Mouse (Mus musculus): ENCODE data around the gene Apbb1ip.

Apbb1ip gene

DNA sequence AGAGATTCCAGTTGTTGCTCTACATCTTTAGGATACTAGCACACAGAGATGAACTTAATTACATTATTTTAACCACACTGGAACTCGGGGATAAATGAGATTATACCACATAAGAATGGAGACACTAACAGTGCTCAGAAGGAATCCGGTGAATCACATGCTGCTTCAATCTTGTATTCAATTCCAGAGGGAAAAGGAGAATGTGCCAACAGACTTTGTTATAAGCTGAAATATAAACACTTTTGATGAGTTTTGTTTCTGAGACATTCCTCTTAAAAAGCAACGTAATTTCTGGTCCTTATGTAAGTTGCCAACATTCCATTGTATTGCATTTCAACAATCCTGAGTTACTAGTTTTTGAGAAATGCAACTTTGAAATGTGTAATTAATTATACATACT lies 1.8 kb downstream of the Apbb1ip start:
- DNase-seq (ENCODE audit: low read depth) = no peak

DNA sequence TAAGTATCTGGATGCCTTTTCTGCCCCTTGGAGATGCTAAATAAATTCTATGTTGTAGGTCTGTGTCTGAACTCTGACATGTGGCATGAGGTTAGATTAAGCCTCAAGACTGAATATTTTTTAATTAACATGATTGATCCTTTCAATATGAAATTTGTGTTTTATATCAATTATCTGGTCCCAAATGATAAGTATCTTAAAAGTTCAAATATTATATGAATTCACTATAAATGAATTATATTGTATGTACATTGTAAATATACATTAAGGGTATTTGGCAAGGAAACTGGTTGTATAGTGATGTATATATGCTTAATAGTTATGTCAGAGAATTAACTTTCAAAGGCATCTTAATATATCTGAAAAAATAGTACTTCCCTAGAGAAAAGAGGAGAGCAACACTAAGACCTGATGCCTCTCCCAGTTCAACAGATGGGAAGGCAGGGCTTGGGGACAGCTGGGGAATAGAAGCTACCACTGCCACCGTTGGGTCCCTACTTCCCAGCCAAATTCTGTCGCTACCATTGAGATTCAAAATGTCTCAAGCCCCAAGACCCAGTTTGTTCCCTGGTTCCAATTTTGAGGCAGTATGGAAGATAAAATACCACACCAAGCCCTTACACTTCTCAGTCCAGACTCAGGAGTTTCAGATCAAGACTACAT lies 2.8 kb downstream of the Apbb1ip start:
- DNase-seq (ENCODE audit: low read depth) = no peak

DNA sequence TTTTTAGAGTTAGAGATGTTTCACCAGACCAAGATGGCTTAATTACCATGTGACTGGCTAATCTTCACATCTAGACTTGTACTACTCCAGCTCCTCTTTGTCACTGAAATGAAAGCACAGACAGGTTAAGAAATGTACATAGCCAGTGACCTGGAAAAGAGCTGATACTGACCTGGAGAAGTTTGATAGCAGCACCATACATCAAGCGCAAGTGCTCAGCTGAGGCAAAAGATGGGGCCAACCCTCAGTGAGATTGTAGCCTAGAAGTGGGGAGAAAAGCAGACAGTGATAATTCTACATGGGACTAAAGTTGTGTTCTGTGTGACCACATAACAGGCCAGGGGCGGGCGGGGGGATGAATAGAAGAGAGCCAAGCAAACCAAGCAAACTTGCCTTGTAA lies 3.9 kb downstream of the Apbb1ip start:
- DNase-seq (ENCODE audit: low read depth) = peak; percentile 33

DNA sequence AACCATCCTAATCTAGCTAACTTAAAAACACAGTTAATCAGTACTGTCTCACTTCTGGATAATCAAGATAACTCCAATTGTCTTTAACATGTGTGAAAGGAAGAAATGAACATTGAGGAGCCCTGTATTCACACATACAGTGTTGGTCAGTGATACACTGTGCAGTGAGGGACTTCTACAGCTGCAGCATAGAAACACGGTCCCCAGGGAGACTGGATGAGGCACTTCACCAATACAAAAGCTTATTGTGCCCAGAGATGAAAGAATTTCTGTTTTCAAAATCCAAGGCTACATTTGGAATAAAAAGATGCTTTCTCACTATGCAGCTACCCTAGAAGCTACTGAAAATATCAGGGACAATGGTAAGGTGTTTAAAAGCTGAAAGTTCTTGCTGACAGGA lies 7.0 kb downstream of the Apbb1ip start:
- DNase-seq (ENCODE audit: low read depth) = no peak

DNA sequence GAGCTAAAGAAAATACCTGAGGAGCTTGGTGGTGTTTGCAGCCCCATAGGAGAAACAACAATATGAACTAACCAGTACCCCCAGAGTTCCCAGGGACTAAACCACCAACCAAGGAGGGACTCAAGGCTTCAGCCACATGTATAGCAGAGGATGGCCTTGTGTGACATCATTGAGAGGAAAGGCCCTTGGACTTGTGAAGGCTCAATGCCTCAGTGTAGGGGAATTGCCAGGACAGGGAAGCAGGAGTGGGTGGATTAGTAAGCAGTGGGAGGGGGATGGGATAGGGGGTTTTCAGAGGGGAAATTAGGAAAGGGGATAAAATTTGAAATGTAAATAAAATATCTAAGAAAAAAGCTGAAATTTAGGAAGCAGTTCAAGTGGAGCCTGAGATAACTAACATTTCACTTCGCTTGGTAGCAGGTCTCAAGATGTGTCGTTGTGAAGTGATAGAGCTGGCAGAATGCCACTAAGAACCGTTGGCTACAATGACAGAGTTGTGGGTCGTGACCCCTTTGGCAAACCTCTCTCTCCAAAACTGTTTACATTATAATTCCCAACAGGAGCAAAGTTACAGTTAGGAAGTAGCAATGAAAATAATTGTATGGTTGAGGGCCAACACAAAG lies 7.6 kb downstream of the Apbb1ip start:
- no peak for DNase-seq (ENCODE audit: low read depth)

DNA sequence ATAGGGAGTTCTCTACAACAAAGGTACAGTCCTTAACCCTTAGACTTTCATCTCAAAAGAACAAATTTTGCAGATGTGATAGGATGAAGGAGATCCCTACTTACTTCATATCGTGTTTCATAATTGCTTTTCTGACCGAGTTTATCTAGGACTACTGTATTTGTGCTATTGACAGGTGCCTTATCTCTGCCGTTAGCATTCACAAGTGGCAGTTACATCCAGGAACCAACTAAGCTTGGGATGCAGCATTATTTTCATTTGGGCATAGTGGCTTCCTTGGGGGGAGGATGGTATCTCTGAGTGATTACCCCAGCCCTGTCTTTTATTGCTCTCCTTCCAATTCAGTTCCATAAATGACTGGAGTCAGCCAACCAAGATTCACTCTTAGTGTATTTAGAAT lies 8.2 kb downstream of the Apbb1ip start:
- DNase-seq (ENCODE audit: low read depth) = no peak

DNA sequence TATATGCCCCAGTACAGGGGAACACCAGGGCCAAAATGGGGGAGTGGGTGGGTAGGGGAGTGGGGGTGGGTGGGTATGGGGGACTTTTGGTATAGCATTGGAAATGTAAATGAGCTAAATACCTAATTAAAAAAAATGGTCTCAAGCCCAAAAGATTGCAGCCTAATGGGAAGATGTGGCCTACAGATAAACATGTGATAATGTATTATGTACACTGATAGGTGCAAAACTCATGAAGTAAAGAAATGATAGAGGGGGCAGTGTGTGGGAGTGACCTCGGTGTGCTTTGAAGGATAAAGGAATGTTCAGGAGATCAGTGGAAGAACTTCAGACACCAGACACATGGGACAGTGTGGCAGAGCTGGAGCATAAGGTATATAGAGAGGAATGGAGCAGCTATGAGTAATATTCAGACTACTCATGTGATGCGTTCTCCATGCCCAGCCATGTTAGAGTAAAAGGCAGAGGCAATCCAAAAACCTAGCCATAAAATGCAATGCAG lies 9.3 kb downstream of the Apbb1ip start:
- no peak for DNase-seq (ENCODE audit: low read depth)

DNA sequence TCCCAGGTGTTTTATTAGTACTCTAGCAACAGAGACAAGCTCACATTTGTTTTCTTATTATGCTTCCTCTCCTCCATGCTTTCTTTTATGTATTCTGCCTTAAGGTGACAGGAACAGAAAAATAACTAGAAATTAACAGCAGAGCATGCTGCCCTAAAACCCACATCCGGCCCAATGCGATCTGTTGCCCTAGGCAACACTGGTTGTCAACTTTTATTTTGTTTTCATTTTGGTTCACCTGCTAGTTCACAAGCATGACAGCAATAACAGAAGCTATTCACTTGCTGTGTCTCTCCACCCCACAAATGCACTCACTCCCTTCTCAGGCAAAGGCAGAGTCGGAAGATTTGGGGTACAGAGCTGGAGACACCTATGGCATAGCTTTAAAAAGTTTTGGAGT lies 10.3 kb downstream of the Apbb1ip start:
- DNase-seq (ENCODE audit: low read depth) = peak; percentile 44

DNA sequence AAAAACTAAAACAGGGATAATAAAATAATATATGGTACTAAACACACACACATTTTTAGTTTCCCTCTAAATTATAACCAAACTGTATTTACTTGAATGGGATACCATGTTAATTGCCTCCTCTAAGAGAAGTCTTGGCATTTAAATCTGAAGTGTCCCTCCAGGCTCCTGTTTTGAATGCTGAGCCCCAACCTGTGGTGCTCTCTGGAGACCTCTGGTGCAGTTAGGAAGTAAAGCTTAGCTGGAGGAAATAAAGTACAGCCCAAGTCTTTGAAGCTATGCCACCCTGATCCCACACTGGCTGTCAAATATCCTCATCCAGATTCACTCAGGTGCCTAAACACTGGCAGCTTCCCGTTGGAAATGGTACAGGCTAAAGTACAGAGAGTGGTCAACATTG lies 10.9 kb downstream of the Apbb1ip start:
- no peak for DNase-seq (ENCODE audit: low read depth)

DNA sequence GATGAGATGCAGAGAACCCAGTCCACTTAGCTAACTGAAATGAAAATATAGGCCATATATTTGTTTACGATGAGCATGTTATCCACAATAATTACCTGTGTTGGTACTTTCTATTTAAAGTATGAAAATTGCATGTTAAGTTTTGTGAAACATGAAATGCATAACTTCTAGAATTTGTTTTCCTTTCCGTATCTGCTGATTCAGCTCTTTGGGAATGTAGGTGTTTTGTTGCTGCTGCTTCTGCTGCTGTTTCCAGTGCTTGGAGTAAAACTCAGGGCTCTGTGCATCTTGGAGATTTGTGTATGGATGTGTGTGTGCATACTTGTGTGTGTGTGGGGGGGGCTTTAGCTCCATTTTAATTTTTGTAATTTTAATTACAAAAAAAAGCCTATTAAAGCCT lies 14.8 kb downstream of the Apbb1ip start:
- no peak for DNase-seq (ENCODE audit: low read depth)

DNA sequence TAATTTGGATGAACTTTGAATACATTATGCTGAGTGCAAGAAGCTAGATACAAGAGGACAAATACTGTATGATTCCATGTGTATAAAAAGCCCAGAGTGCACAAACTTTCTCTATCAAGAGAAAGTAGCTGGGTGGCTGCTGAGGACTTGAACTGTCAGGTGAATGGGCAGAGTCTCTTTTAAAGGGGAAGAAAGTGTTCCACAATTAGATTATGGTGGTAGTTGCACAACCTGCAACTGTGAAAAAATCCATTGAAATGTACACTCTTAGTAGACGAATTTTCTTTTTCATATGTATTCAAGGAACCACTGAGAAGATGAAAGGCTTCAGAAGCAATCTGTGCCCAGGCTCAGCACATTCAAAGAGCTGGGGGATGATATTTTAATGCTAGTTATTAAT lies 15.7 kb downstream of the Apbb1ip start:
- no peak for DNase-seq (ENCODE audit: low read depth)

DNA sequence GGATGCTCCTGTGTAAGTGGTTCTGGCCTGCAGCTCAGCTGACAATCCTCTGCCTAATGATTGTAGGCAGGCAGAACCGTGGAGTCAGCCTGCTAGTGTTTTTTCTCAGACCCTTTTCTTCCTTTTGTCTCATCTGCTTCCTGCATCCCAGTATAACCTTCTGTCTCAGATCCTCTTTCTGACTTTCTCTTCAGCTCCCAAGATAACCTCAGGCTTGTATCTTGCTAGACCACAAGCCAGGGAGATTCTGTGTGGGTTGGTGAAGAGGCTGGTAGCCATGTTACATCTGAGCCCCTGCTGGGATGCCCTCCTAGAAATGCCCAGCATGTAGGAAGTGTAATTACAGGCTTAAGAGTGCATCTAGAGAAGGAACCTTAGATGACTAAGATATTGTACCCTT lies 16.5 kb downstream of the Apbb1ip start:
- DNase-seq (ENCODE audit: low read depth) = peak; percentile 31

DNA sequence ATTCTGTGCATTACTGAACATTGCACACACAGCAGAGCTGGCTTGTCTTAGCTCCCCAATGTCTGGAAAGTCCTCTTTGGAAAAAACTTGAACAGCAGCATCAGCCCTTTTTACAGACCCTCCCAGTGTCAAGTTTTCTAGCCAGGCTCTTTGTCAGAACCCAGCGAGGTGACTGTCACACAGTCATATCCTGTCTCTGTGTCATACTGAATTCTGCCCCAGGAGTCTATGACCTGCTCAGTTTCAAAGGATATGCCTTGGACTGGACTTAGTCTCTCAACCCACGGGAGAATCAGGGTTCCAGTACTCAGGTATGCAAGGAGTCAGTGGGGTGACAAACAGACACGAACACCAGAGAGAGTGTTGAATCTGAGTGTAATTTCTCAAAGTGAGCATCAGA lies 21.2 kb downstream of the Apbb1ip start:
- DNase-seq (ENCODE audit: low read depth) = no peak

DNA sequence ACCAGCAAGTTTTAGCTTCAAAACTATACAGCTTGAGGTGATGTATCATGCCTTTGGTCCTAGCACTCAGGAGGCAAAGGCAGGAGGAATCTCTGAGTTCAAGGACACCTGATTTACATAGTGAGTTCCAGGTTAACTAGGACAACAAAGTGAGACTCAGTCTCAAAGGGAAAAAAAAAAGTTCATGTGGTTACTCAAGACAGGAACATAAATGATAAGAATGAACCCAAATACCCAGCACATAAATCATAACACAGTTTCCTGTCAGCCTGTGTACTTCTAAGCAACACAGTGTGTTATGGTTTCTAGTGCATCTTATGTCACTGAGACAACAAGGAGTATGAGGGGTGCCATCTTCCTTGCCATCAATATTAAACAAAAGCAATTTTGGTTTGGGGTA lies 22.6 kb downstream of the Apbb1ip start:
- no peak for DNase-seq (ENCODE audit: low read depth)

DNA sequence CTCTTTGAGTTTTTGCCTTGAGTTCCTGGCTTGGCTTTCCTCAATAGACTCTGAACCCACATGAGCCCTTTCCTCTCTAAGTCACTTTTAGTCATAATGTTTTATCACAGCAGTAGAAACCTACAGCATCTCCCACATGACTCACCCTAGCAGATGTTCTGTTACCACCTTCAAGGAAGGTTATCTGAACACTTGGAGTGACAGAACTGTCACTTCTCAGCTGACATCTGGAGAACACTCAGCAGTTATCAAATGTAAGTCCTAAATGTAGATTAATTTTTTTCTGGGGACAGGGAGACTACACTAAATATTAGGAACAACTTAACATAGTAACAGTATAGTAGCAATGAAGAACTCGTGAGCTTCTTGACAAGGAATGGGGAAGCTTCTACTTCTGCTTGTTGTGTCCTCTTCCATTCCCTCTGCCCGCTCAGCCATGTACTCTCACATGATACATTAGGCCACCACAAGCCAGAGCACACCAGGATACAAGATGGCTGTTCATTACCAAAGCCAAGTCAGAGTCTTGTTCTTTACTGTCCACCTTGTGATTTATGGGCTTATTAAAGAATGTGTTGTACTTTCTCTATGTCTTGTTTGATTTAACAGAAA lies 25.6 kb downstream of the Apbb1ip start:
- no peak for DNase-seq (ENCODE audit: low read depth)

DNA sequence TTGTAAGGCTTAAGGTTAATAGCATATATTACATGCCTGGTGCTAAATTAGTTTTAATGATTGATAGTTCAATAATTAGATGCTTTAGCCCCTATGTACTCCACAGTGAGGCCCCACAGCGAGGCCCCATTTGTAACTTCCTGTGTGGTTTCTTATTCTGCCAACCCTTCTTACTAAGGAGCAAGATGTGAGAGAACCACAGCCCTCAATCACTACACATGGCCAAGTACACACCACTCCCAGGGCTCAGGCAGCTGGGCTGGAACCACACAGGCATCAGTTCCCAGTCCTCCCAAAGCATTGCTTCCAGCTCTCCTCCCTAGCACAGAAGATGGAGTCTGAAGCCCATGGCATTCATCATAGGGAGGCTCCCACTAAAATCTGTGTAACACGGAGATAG lies 31.7 kb downstream of the Apbb1ip start:
- DNase-seq (ENCODE audit: low read depth) = peak; percentile 87

DNA sequence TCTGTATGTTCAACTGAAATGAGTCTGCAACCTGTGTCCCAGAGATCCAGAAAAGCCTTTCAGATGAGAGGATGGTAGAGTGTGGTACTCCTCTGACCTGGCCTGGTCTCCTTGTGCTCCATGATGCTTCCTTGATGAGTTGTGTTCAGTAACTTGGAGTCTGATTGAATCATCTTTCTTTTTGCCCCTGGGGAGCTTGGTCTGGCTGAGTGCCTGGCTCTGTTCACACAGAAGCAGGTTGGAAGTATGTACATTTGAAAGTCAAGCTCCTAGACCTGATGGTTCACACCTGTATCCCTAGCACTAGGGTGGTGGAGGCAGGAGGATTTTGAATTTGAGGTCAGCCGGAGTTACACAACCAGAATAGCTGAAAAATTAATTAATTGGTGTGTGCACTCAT lies 32.7 kb downstream of the Apbb1ip start:
- no peak for DNase-seq (ENCODE audit: low read depth)

DNA sequence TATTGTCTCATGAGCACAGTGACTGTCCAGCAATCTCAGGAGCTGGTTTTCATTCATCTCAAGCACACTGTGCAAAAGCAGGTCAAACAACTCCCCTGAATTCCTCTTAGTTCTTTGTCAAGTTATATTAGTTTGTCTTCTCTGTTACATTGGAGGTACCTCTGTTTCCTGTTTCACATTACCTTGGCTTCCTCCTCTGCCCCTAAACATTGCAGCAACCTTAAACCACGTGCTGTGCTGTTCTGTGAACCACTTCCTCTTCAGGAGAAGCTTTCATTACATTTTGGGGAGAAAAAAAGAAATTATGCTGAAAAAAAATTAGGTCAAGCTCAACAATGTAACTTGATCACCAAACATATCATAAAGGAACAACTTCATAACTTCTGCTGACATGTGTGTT lies 33.4 kb downstream of the Apbb1ip start:
- peak; percentile 88 for DNase-seq (ENCODE audit: low read depth)

DNA sequence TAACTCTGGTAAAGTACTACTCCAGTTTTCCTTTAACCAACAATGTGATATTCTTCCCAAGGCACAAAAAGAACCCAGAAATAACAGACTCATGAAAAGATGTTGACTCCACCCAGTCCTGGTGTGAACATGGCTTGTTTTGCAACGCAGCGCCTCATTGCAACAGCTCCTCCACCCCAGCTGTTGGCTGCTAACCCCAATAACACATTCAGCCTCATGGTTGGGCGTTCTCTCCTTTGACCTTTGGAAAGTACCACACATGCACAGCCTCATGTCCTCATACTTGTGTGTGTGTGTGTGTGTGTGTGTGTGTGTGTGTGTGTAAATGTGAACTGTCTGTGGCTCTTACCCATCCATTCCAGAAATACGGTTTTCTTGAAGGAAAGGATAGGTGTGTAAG lies 37.0 kb downstream of the Apbb1ip start:
- peak; percentile 77 for DNase-seq (ENCODE audit: low read depth)

DNA sequence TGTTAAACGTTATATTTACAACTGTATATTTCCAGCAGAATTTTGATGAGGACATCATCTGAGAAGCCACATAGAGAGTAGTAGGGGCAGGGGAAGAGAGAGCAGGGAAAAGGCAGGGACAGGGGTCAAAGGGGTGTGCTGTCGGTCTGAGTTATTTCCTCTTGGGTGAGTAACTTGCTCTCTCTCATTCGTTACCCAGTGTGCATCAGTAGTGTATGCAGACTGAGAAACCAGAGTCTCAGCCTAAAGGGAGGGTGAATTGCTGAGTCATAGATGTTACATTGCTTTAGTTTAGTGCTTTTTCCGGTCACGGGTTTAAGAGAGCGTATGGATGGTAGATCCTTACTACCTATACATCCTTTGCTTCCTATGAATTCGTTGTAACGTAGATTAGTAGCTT lies 37.6 kb downstream of the Apbb1ip start:
- peak; percentile 91 for DNase-seq (ENCODE audit: low read depth)

DNA sequence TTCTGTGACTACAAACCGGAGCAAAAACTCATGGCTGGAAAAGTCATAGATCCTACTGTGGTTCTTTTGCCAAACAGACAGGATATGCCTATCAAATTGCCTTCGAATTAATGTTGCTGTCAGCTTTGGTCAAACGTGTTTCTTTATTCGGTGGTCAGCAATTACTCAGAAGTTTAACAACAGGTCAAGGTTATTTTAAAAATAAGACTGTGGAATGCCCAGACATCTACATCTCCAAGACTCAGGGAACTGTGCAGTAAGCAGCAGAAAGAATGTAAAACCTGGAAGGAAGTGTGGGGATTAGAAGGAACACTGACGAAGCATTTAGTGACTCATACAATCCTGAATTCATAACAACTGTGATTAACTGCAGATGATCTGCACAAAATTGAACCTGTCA lies 40.0 kb downstream of the Apbb1ip start:
- DNase-seq (ENCODE audit: low read depth) = peak; percentile 49

DNA sequence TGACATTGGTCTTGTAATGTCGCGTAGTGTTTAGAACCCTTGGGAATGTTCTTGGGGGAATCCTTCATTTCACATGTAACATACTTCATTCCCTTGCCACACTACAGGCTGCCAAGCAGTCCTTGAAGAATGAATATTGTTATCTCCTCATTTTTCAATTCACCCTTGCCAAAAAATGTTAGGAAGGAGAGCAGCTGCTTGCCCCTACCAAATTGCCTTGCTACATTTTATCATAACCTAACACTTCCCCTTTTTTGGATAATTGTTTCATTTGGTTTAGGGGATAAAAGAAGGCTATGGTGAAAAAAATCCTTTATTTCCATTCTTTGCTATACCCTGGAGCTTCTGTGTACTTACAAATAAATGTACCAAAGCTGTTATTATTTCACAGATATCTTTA lies 41.8 kb downstream of the Apbb1ip start:
- no peak for DNase-seq (ENCODE audit: low read depth)

DNA sequence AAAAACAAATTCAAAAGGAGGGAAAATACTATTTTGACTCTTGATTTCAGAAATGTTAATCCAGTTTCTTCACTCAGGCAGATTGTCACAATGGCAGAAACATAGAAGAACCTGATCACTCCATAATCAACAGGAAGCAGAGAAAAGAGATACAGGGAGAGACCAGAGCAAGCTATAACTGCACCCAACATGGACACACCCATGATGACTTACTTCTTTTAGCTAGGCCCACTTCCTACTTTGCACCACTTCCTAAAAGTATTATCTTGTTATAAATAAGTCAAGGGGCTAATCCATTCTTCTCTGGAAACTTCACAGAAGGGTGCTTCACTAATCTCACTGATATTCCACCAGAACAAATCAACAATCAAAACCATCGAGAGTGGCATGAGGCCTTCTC lies 42.3 kb downstream of the Apbb1ip start:
- peak; percentile 44 for DNase-seq (ENCODE audit: low read depth)

DNA sequence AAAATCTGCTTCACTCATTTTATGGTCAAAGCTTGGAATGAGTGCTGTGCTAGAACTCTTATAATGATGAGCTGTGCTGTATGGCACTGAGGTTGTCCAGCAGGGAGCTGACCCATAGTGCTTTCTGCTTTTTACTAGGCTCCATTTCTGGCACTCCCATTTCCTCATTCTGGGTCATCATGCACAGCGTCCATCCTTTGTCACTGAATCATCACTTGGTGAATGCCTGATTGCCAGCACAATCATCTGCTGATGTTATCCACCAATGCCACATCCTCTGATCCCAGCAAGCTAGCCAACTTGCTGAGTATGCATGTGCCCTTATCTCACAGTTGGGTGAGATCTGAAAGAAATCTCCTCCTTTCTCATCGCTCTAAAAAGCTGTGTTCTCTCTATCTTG lies 48.4 kb downstream of the Apbb1ip start:
- peak; percentile 90 for DNase-seq (ENCODE audit: low read depth)

Measured in 416B (cell line).